Mouse (Mus musculus) lung, embryonic 15.5 days (tissue): ENCODE results near the gene Gm5105. TPM values are rescaled to one million over a fixed set of nuclear protein-coding genes. Genes with fewer than 3 reads are reported as not detected.
A peak's percentile ranks its signal among the peaks of the same experiment; 100 is the strongest.

Source experiments
- ATAC-seq: fragments of 200-750 bp; cut with Nextera tagmentation; 2 replicates; pipeline ENCODE4 v1.8.0; 2017; ENCODE audit warnings: moderate number of reproducible peaks, borderline replicate concordance; ENCODE audit not compliant: low FRiP score, low TSS enrichment; ENCODE audit errors: extremely low read depth
- H3K27ac ChIP-seq: fragments of 300-500 bp; sonication (generic); 2 replicates; pipeline ENCODE4 v1.5.1; 2015; ENCODE audit warnings: moderate library complexity, mild to moderate bottlenecking, inconsistent platforms
- H3K27me3 ChIP-seq: fragments of 300-500 bp; sonication (generic); 2 replicates; pipeline ENCODE4 v1.6.1; 2015; ENCODE audit warnings: inconsistent platforms
- H3K36me3 ChIP-seq: fragments of 300-500 bp; sonication (generic); 2 replicates; pipeline ENCODE4 v1.6.1; 2015; ENCODE audit warnings: inconsistent platforms
- H3K4me1 ChIP-seq: fragments of 300-500 bp; sonication (generic); 2 replicates; pipeline ENCODE4 v1.6.1; 2015; ENCODE audit warnings: inconsistent platforms
- H3K4me2 ChIP-seq: fragments of 300-500 bp; sonication (generic); 2 replicates; pipeline ENCODE4 v1.6.1; 2015; ENCODE audit warnings: inconsistent platforms, mild to moderate bottlenecking, moderate library complexity
- H3K4me3 ChIP-seq: fragments of 300-500 bp; sonication (generic); 2 replicates; pipeline ENCODE4 v1.5.1; 2015; ENCODE audit warnings: mild to moderate bottlenecking, inconsistent platforms
- H3K9ac ChIP-seq: fragments of 300-500 bp; sonication (generic); 2 replicates; pipeline ENCODE4 v1.6.1; 2015; ENCODE audit warnings: inconsistent platforms
- H3K9me3 ChIP-seq: fragments of 300-500 bp; sonication (generic); 2 replicates; pipeline ENCODE4 v1.6.1; 2016; ENCODE audit warnings: inconsistent platforms
- WGBS: fragments of 180-500 bp; shearing (Covaris S2); methylation state at CpG from one replicate; pipeline ENCODE4 v1.1.7; 2015; 5-methylcytosine and 5-hydroxymethylcytosine counted together
- polyA plus RNA-seq: library from polyadenylated mRNA; unstranded; fragments of >200 nt; fragmentation: Nextera tagmentation; extraction: Ambion mirVana; gene quantifications from 2 replicates; pipeline ENCODE4 v1.2.1, GENCODE M21; 2015

Gene Gm5105
- polyA plus RNA-seq, 1 experiment from 2014 or later: 0.15 TPM

- H3K4me3 ChIP-seq: no peak overlapping the region
- H3K9ac ChIP-seq: no peak overlapping the region
- ATAC-seq: peak; percentile 41; the same call in 1 of the 2 replicates
- no peak overlapping the region for H3K4me2 ChIP-seq
- no peaks in the 10 kb centered on the region for H3K27me3 ChIP-seq
- no peaks in the 10 kb centered on the region for H3K9me3 ChIP-seq
- peak overlapping the region; percentile 51; the same call in 1 of the 2 replicates for H3K27ac ChIP-seq
- H3K4me1 ChIP-seq: peaks cover 20% of the 10 kb centered on the region; the same call in 1 of the 2 replicates
- no peaks in the 10 kb centered on the region for H3K36me3 ChIP-seq
- 57% methylated on average over 3 of the region's 3 CpGs for WGBS
These were observed 28.1 kb upstream of the Gm5105 start for GRCm38 (mm10) chr3:138095301-138095700.

- Histone ChIP-seq H3K4me3 (no peak overlapping the region), H3K27ac (no peak overlapping the region), H3K4me2 (no peak overlapping the region), H3K4me1 (0 out of 2 replicates have a peak, but pooled peaks cover 3% of the 10 kb centered on the region), H3K9ac (no peak overlapping the region), H3K9me3 (no peaks in the 10 kb centered on the region), H3K27me3 (no peaks in the 10 kb centered on the region), H3K36me3 (no peaks in the 10 kb centered on the region)
- 81% methylated on average over 4 of the region's 4 CpGs for WGBS
- no peak for ATAC-seq
These were observed 16.7 kb upstream of the Gm5105 start for GRCm38 (mm10) chr3:138083896-138084295.

- H3K4me2 ChIP-seq: no peak overlapping the region
- H3K4me1 ChIP-seq: 0 out of 2 replicates have a peak, but pooled peaks cover 3% of the 10 kb centered on the region
- no peak overlapping the region for H3K4me3 ChIP-seq
- no peaks in the 10 kb centered on the region for H3K36me3 ChIP-seq
- H3K9ac ChIP-seq: no peak overlapping the region
- ATAC-seq: no peak
- H3K27ac ChIP-seq: no peak overlapping the region
- WGBS: 95% methylated on average over 1 of the region's 1 CpGs
- H3K9me3 ChIP-seq: no peaks in the 10 kb centered on the region
- no peaks in the 10 kb centered on the region for H3K27me3 ChIP-seq
These were observed 16.0 kb upstream of the Gm5105 start for GRCm38 (mm10) chr3:138083073-138083637.

GRCm38 (mm10) chr3:138078701-138079100, 11.5 kb upstream of the Gm5105 start:
- no peak overlapping the region for H3K4me3 ChIP-seq
- H3K9ac ChIP-seq: no peak overlapping the region
- no peaks in the 10 kb centered on the region for H3K27me3 ChIP-seq
- H3K4me1 ChIP-seq: peaks cover 11% of the 10 kb centered on the region; the same call in 1 of the 2 replicates
- no peak overlapping the region for H3K4me2 ChIP-seq
- H3K9me3 ChIP-seq: no peaks in the 10 kb centered on the region
- no peak overlapping the region for H3K27ac ChIP-seq
- H3K36me3 ChIP-seq: no peaks in the 10 kb centered on the region
- 37% methylated on average over 1 of the region's 1 CpGs for WGBS
- no peak for ATAC-seq

- Histone ChIP-seq H3K4me2 (no peak overlapping the region), H3K9me3 (no peaks in the 10 kb centered on the region), H3K4me1 (peaks cover 11% of the 10 kb centered on the region; the same call in 1 of the 2 replicates), H3K27ac (no peak overlapping the region), H3K27me3 (no peaks in the 10 kb centered on the region), H3K9ac (no peak overlapping the region), H3K4me3 (no peak overlapping the region), H3K36me3 (no peaks in the 10 kb centered on the region)
- no peak for ATAC-seq
- 68% methylated on average over 11 of the region's 11 CpGs for WGBS
These were observed 10.5 kb upstream of the Gm5105 start for GRCm38 (mm10) chr3:138077476-138078340.

GRCm38 (mm10) chr3:138075209-138075608, 8.0 kb upstream of the Gm5105 start:
- H3K4me1 ChIP-seq: peaks cover 8% of the 10 kb centered on the region; the same call in 1 of the 2 replicates
- 44% methylated on average over 8 of the region's 8 CpGs for WGBS
- no peak overlapping the region for H3K9ac ChIP-seq
- ATAC-seq: no peak
- no peak overlapping the region for H3K4me2 ChIP-seq
- no peaks in the 10 kb centered on the region for H3K27me3 ChIP-seq
- no peaks in the 10 kb centered on the region for H3K9me3 ChIP-seq
- H3K4me3 ChIP-seq: no peak overlapping the region
- H3K27ac ChIP-seq: no peak overlapping the region
- H3K36me3 ChIP-seq: no peaks in the 10 kb centered on the region

- Histone ChIP-seq H3K9me3 (no peaks in the 10 kb centered on the region), H3K36me3 (no peaks in the 10 kb centered on the region), H3K9ac (no peak overlapping the region), H3K27ac (no peak overlapping the region), H3K27me3 (no peaks in the 10 kb centered on the region), H3K4me2 (no peak overlapping the region), H3K4me1 (peaks cover 8% of the 10 kb centered on the region; the same call in 1 of the 2 replicates), H3K4me3 (no peak overlapping the region)
- 95% methylated on average over 1 of the region's 1 CpGs for WGBS
- ATAC-seq: no peak
These were observed 7.0 kb upstream of the Gm5105 start for GRCm38 (mm10) chr3:138074214-138074613.

- H3K27me3 ChIP-seq: no peaks in the 10 kb centered on the region
- H3K4me3 ChIP-seq: no peak overlapping the region
- 72% methylated on average over 10 of the region's 10 CpGs for WGBS
- no peak overlapping the region for H3K9ac ChIP-seq
- no peaks in the 10 kb centered on the region for H3K36me3 ChIP-seq
- H3K27ac ChIP-seq: no peak overlapping the region
- H3K4me1 ChIP-seq: peaks cover 8% of the 10 kb centered on the region; the same call in 1 of the 2 replicates
- no peaks in the 10 kb centered on the region for H3K9me3 ChIP-seq
- no peak for ATAC-seq
- H3K4me2 ChIP-seq: no peak overlapping the region
These were observed 4.4 kb upstream of the Gm5105 start for GRCm38 (mm10) chr3:138071476-138072073.

- no peaks in the 10 kb centered on the region for H3K9me3 ChIP-seq
- no peaks in the 10 kb centered on the region for H3K27me3 ChIP-seq
- WGBS: 4% methylated on average over 1 of the region's 1 CpGs
- no peak overlapping the region for H3K4me2 ChIP-seq
- no peaks in the 10 kb centered on the region for H3K36me3 ChIP-seq
- H3K9ac ChIP-seq: no peak overlapping the region
- ATAC-seq: no peak
- no peak overlapping the region for H3K27ac ChIP-seq
- H3K4me1 ChIP-seq: peaks cover 8% of the 10 kb centered on the region; the same call in 1 of the 2 replicates
- H3K4me3 ChIP-seq: no peak overlapping the region
These were observed 3.8 kb upstream of the Gm5105 start for GRCm38 (mm10) chr3:138071004-138071403.

GRCm38 (mm10) chr3:138069756-138070511, 2.7 kb upstream of the Gm5105 start:
- H3K4me3 ChIP-seq: no peak overlapping the region

GRCm38 (mm10) chr3:138068103-138068502, 915 bp upstream of the Gm5105 start:
- Histone ChIP-seq H3K36me3 (no peaks in the 10 kb centered on the region), H3K27me3 (no peaks in the 10 kb centered on the region), H3K4me2 (no peak overlapping the region), H3K4me3 (no peak overlapping the region), H3K4me1 (peaks cover 17% of the 10 kb centered on the region), H3K9me3 (no peaks in the 10 kb centered on the region), H3K27ac (no peak overlapping the region), H3K9ac (no peak overlapping the region)
- ATAC-seq: no peak
- 88% methylated on average over 12 of the region's 12 CpGs for WGBS

More at GRCm38 (mm10) chr3:138069756-138070511, 2.7 kb upstream of the Gm5105 start:
- Histone ChIP-seq H3K27me3 (no peaks in the 10 kb centered on the region), H3K4me2 (no peak overlapping the region), H3K36me3 (no peaks in the 10 kb centered on the region), H3K4me1 (peaks cover 5% of the 10 kb centered on the region), H3K9ac (no peak overlapping the region), H3K27ac (no peak overlapping the region), H3K9me3 (no peaks in the 10 kb centered on the region)
- ATAC-seq: no peak
- 62% methylated on average over 18 of the region's 18 CpGs for WGBS
